10 mouse cellular contexts compared by ENCODE assay signal in the genomic region with DNA sequence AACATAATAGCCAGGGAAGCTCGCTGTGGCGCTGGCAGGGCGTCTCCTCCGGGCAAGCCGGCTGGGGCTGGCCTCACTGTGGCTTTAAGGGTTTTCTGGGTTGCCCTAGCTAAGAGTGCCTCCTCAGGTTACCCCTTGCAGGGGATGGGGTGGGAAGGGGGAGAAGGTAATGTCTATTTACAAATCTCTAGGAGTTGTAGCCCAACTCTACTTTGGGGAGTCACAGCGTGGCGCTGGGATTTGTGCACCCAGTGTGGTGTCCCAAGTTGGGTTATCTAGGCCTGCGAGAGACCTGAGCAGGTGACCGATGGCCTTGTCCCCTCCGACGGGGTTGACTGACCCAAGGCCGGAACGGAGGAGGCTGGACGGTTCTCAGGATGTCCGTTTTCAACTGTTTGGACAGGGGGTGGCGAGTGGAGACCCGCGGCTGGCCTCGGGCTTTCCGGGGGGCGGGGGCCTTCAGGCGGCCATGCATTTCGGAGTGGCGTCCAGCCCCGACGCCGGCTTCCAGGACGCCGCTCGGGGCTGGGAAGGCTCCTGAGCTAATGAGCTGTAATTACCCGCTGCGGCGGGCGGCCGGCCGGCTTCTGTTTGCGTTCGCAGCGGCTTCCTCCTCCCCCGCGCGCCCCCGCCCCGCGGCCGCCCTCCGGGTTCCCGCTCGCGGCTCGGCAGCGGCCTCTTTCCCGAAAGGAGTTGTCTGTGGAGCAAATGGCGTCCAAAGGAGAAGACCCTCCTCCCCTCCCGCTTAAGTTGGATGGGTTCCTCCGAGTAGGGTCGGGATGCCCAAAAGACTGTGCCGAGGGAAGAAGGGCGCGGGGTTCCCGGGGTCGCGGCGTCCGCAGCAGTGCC. TPM values are rescaled to one million over a fixed set of nuclear protein-coding genes. Genes with fewer than 3 reads are reported as not detected.
DNase-seq lines count a peak whose midpoint lies in the region; ATAC-seq and TF ChIP-seq lines count a peak whose summit lies in the region.
"Had no signal": no experiment of that assay in that cellular context is flagged by ENCODE, and none has a peak within 500 bp of the region (broad histone marks: within the 10 kb centered on the region; RNA-seq: fewer than 3 reads in every experiment).

No protein-coding gene starts in this region.

- H3K4me1 ChIP-seq in heart, embryonic 11.5 days (ENCODE audit: control insufficient read depth, insufficient read depth, low read length): peaks cover 23% of the 10 kb centered on the region
- peaks cover 5 to 13% of the 10 kb centered on the region in 2 experiments for H3K4me1 ChIP-seq in heart, embryonic 14.5 days (ENCODE audit: control insufficient read depth in 2 of 2, insufficient read depth in 2 of 2, low read length in 2 of 2)
- peaks cover 16% of the 10 kb centered on the region for H3K4me1 ChIP-seq in olfactory bulb, adult 2 months (ENCODE audit: control insufficient read depth, insufficient read depth, low read length)

- no peak for TF ChIP-seq CTCF in olfactory bulb, adult 2 months (IDR thresholded peaks at IDR 0.05; ENCODE audit: insufficient read depth, low read depth, low read length)

- TF ChIP-seq POLR2A in olfactory bulb, adult 2 months (IDR thresholded peaks at IDR 0.05; ENCODE audit: insufficient read depth, low read depth, low read length): no peak

- peak overlapping the region; percentile 89 for H3K9ac ChIP-seq in heart, embryonic 11.5 days (ENCODE audit: low read depth, low read length)
- peak overlapping the region; percentile 78 for H3K9ac ChIP-seq in heart, embryonic 14.5 days (ENCODE audit: low read length)

- H3K27ac ChIP-seq in heart, embryonic 11.5 days (ENCODE audit: low read depth, low read length): peak overlapping the region; percentile 76
- H3K27ac ChIP-seq in heart, embryonic 14.5 days (replicated peaks in 1 of 2; ENCODE audit: control insufficient read depth in 1 of 2, insufficient read depth in 1 of 2, low read depth in 2 of 2, low read length in 2 of 2): peak overlapping the region; percentile 59 to 61
- H3K27ac ChIP-seq in olfactory bulb, adult 2 months (ENCODE audit: insufficient read depth, low read depth, low read length): no peak overlapping the region

- DNase-seq in heart, adult 11 months: no peak
- DNase-seq in adrenal gland, adult 8-10 months: peak; percentile 33
- DNase-seq in kidney, postnatal 4 days: peak; percentile 66 to 77
- no peak for DNase-seq in thymus, postnatal 25 days
- no peak for DNase-seq in frontal cortex, postnatal 10 days (ENCODE audit: low spot score in 2 of 2)

- ATAC-seq in heart, embryonic 11.5 days (replicated peaks; ENCODE audit: insufficient number of reproducible peaks, low FRiP score, low TSS enrichment): no peak
- ATAC-seq in heart, embryonic 14.5 days (ENCODE audit: insufficient number of reproducible peaks, insufficient read depth, low FRiP score, low read depth): no peak

- H3K27me3 ChIP-seq in heart, embryonic 11.5 days (ENCODE audit: control insufficient read depth, insufficient read depth, low read length): peaks cover 60% of the 10 kb centered on the region
- peaks cover 64% of the 10 kb centered on the region for H3K27me3 ChIP-seq in heart, embryonic 14.5 days (ENCODE audit: control insufficient read depth, insufficient read depth, low read length)

- WGBS in heart, embryonic 11.5 days (ENCODE audit: insufficient replicate concordance): 1% methylated on average over 62 of the region's 65 CpGs
- WGBS in heart, embryonic 14.5 days: under 1% methylated on average over 51 of the region's 65 CpGs
- WGBS in olfactory bulb, adult 2 months: 5% methylated on average over 63 of the region's 65 CpGs

- peak overlapping the region; percentile 78 for H3K4me2 ChIP-seq in heart, embryonic 11.5 days
- H3K4me2 ChIP-seq in heart, embryonic 14.5 days (ENCODE audit: low read length): peak overlapping the region; percentile 69

- peak overlapping the region; percentile 63 for H3K4me3 ChIP-seq in heart, embryonic 11.5 days (ENCODE audit: low read depth, low read length)
- peak overlapping the region; percentile 47 to 72 for H3K4me3 ChIP-seq in heart, embryonic 14.5 days (ENCODE audit: control insufficient read depth in 1 of 2, insufficient read depth in 1 of 2, low read depth in 1 of 2, low read length in 2 of 2)
- H3K4me3 ChIP-seq in olfactory bulb, adult 2 months (ENCODE audit: insufficient read depth, low read depth, low read length): peak overlapping the region; percentile 11

- no peaks in the 10 kb centered on the region for H3K36me3 ChIP-seq in heart, embryonic 11.5 days (ENCODE audit: control insufficient read depth, insufficient read depth, low read length)
- H3K36me3 ChIP-seq in heart, embryonic 14.5 days (ENCODE audit: control insufficient read depth, insufficient read depth, low read length): no peaks in the 10 kb centered on the region

- H3K9me3 ChIP-seq in heart, embryonic 11.5 days (replicated peaks; ENCODE audit: control insufficient read depth, low read length): no peaks in the 10 kb centered on the region
- no peaks in the 10 kb centered on the region for H3K9me3 ChIP-seq in heart, embryonic 14.5 days (ENCODE audit: control insufficient read depth, low read length)

RNA-seq across cellular contexts. Expression of a gene that starts 4.5 kb away (rescaled TPM):
- polyA plus RNA-seq in heart, embryonic 11.5 days (2014; fragmentation: Nextera tagmentation; extraction: Ambion mirVana): 4.0 and 4.2 TPM in 2 replicates
- 1 to 10 TPM; 4.8 to 9.0 (median 7.3) TPM for total RNA-seq in adrenal gland, adult 8-10 months (2022)
- 4.3 and 5.0 TPM in 2 replicates for polyA plus RNA-seq in heart, embryonic 14.5 days (2014; fragmentation: Nextera tagmentation; extraction: Ambion mirVana)
- not detected in 2 replicates for polyA plus RNA-seq in olfactory bulb, adult 2 months (2012; ENCODE audit: insufficient read depth, insufficient read length, low replicate concordance, missing spikeins)
- total RNA-seq: hematopoietic stem cell, adult 5-6 weeks; MEL had no signal

Comparison
In these comparisons a context has a peak if more than half of its experiments do, and no peak if none do; other contexts are left out.
1. H3K4me3 ChIP-seq: peak in every context shown above with its lines; median percentile 63 in heart, embryonic 11.5 days; 60 in heart, embryonic 14.5 days; 11 in olfactory bulb, adult 2 months.
2. DNase-seq: peak in adrenal gland, adult 8-10 months (single experiment) and kidney, postnatal 4 days (2 of 2); none in heart, adult 11 months (single experiment), thymus, postnatal 25 days (single experiment) and frontal cortex, postnatal 10 days (0 of 2).